Mouse (Mus musculus) stomach, embryonic 15.5 days (tissue): ENCODE results near the gene Frg2f1. TPM values are rescaled to one million over a fixed set of nuclear protein-coding genes. Genes with fewer than 3 reads are reported as not detected.

Experiments
- ATAC-seq: fragments of 200-750 bp; cut with Nextera tagmentation; 2 replicates; pipeline ENCODE4 v1.8.0; 2017; ENCODE audit warnings: low read depth, moderate number of reproducible peaks, moderate TSS enrichment; ENCODE audit not compliant: insufficient read depth, low FRiP score
- H3K27ac ChIP-seq: fragments of 300-500 bp; sonication (generic); 2 replicates; pipeline ENCODE4 v1.5.1; 2015; ENCODE audit warnings: mild to moderate bottlenecking, inconsistent platforms
- H3K27me3 ChIP-seq: fragments of 300-500 bp; sonication (generic); replicated peaks from 2 replicates; pipeline ENCODE4 v1.6.1; 2015; ENCODE audit warnings: inconsistent platforms
- H3K36me3 ChIP-seq: fragments of 300-500 bp; sonication (generic); 2 replicates; pipeline ENCODE4 v1.6.1; 2015; ENCODE audit warnings: inconsistent platforms
- H3K4me1 ChIP-seq: fragments of 300-500 bp; sonication (generic); 2 replicates; pipeline ENCODE4 v1.6.1; 2015; ENCODE audit warnings: inconsistent platforms
- H3K4me2 ChIP-seq: fragments of 300-500 bp; sonication (generic); 2 replicates; pipeline ENCODE4 v1.6.1; 2015; ENCODE audit warnings: mild to moderate bottlenecking, inconsistent platforms
- H3K4me3 ChIP-seq: fragments of 300-500 bp; sonication (generic); replicated peaks from 2 replicates; pipeline ENCODE4 v1.5.1; 2015; ENCODE audit warnings: inconsistent platforms
- H3K9ac ChIP-seq: fragments of 300-500 bp; sonication (generic); 2 replicates; pipeline ENCODE4 v1.6.1; 2015; ENCODE audit warnings: inconsistent platforms
- H3K9me3 ChIP-seq: fragments of 300-500 bp; sonication (generic); 2 replicates; pipeline ENCODE4 v1.6.1; 2016; ENCODE audit warnings: inconsistent platforms
- whole genome bisulfite sequencing: fragments of 180-500 bp; shearing (Covaris S2); methylation state at CpG from one replicate; pipeline ENCODE4 v1.1.7; 2015; 5-methylcytosine and 5-hydroxymethylcytosine counted together
- polyA plus RNA-seq: library from polyadenylated mRNA; unstranded; fragments of >200 nt; fragmentation: Nextera tagmentation; extraction: Ambion mirVana; gene quantifications from 2 replicates; pipeline ENCODE4 v1.2.1, GENCODE M21; 2015

Gene Frg2f1
- 2.9 and 3.2 TPM in 2 replicates for polyA plus RNA-seq

GRCm38 (mm10) chr4:119539031-119539824 is at the start of gene Frg2f1:
TSS of gene Frg2f1 (minus strand) at chr4:119539529.
- peak within 1 kb of the TSS; percentile 89 for H3K4me3 ChIP-seq
- WGBS = under 1% methylated on average over 74 of the region's 85 CpGs
- peak within 1 kb of the TSS; percentile 94 for H3K27ac ChIP-seq
- peaks cover 4% of the 10 kb centered on the region; the same call in 1 of the 2 replicates for H3K4me1 ChIP-seq
- peak within 1 kb of the TSS; percentile 77 for H3K4me2 ChIP-seq
- H3K9ac ChIP-seq = peak within 1 kb of the TSS; percentile 89
- H3K9me3 ChIP-seq = no peaks in the 10 kb centered on the region
- H3K36me3 ChIP-seq = no peaks in the 10 kb centered on the region
- peak; percentile 95 for ATAC-seq
- no peaks in the 10 kb centered on the region for H3K27me3 ChIP-seq

GRCm38 (mm10) chr4:119588037-119588436 is 48.7 kb upstream of the Frg2f1 start:
- Histone ChIP-seq H3K9ac (no peak overlapping the region), H3K27ac (no peak overlapping the region), H3K4me3 (no peak overlapping the region), H3K4me2 (no peak overlapping the region), H3K36me3 (peaks cover 3% of the 10 kb centered on the region; the same call in 1 of the 2 replicates), H3K9me3 (no peaks in the 10 kb centered on the region), H3K27me3 (no peaks in the 10 kb centered on the region), H3K4me1 (no peaks in the 10 kb centered on the region)
- 95% methylated on average over 2 of the region's 2 CpGs for WGBS
- no peak for ATAC-seq

GRCm38 (mm10) chr4:119575459-119575858 is 36.1 kb upstream of the Frg2f1 start:
- ATAC-seq = no peak
- Histone ChIP-seq H3K9me3 (no peaks in the 10 kb centered on the region), H3K27me3 (no peaks in the 10 kb centered on the region), H3K27ac (no peak overlapping the region), H3K4me1 (no peaks in the 10 kb centered on the region), H3K4me3 (no peak overlapping the region), H3K4me2 (no peak overlapping the region), H3K9ac (no peak overlapping the region), H3K36me3 (0 out of 2 replicates have a peak, but pooled peaks cover 5% of the 10 kb centered on the region)
- WGBS = 76% methylated on average over 3 of the region's 3 CpGs

- H3K27me3 ChIP-seq = no peaks in the 10 kb centered on the region
- no peak overlapping the region for H3K4me3 ChIP-seq
- WGBS = 63% methylated on average over 2 of the region's 2 CpGs
- H3K9ac ChIP-seq = no peak overlapping the region
- no peak overlapping the region for H3K27ac ChIP-seq
- ATAC-seq = no peak
- 0 out of 2 replicates have a peak, but pooled peaks cover 5% of the 10 kb centered on the region for H3K36me3 ChIP-seq
- no peak overlapping the region for H3K4me2 ChIP-seq
- no peaks in the 10 kb centered on the region for H3K4me1 ChIP-seq
- H3K9me3 ChIP-seq = no peaks in the 10 kb centered on the region
Measured at GRCm38 (mm10) chr4:119574504-119574903, 35.2 kb upstream of the Frg2f1 start.

- no peaks in the 10 kb centered on the region for H3K9me3 ChIP-seq
- H3K27me3 ChIP-seq = no peaks in the 10 kb centered on the region
- no peak overlapping the region for H3K27ac ChIP-seq
- no peaks in the 10 kb centered on the region for H3K36me3 ChIP-seq
- H3K4me3 ChIP-seq = no peak overlapping the region
- 92% methylated on average over 3 of the region's 3 CpGs for WGBS
- no peak overlapping the region for H3K4me2 ChIP-seq
- ATAC-seq = no peak
- no peaks in the 10 kb centered on the region for H3K4me1 ChIP-seq
- no peak overlapping the region for H3K9ac ChIP-seq
Measured at GRCm38 (mm10) chr4:119572682-119573081, 33.4 kb upstream of the Frg2f1 start.

GRCm38 (mm10) chr4:119566322-119566835 is 27.1 kb upstream of the Frg2f1 start:
- Histone ChIP-seq H3K9me3 (no peaks in the 10 kb centered on the region), H3K4me2 (no peak overlapping the region), H3K4me3 (no peak overlapping the region), H3K27me3 (no peaks in the 10 kb centered on the region), H3K36me3 (peaks cover 7% of the 10 kb centered on the region), H3K27ac (no peak overlapping the region), H3K4me1 (no peaks in the 10 kb centered on the region), H3K9ac (no peak overlapping the region)
- no peak for ATAC-seq
- WGBS = 60% methylated on average over 4 of the region's 4 CpGs

GRCm38 (mm10) chr4:119563136-119563535 is 23.8 kb upstream of the Frg2f1 start:
- no peak overlapping the region for H3K4me3 ChIP-seq

GRCm38 (mm10) chr4:119555466-119555865 is 16.1 kb upstream of the Frg2f1 start:
- Histone ChIP-seq H3K9me3 (no peaks in the 10 kb centered on the region), H3K9ac (no peak overlapping the region), H3K36me3 (no peaks in the 10 kb centered on the region), H3K4me3 (no peak overlapping the region), H3K27me3 (no peaks in the 10 kb centered on the region), H3K27ac (no peak overlapping the region), H3K4me1 (no peaks in the 10 kb centered on the region), H3K4me2 (no peak overlapping the region)
- WGBS = 79% methylated on average over 2 of the region's 2 CpGs
- no peak for ATAC-seq

More at GRCm38 (mm10) chr4:119563136-119563535, 23.8 kb upstream of the Frg2f1 start:
- Histone ChIP-seq H3K9ac (no peak overlapping the region), H3K27me3 (no peaks in the 10 kb centered on the region), H3K27ac (no peak overlapping the region), H3K4me1 (no peaks in the 10 kb centered on the region), H3K4me2 (no peak overlapping the region), H3K36me3 (peaks cover 7% of the 10 kb centered on the region), H3K9me3 (no peaks in the 10 kb centered on the region)
- no peak for ATAC-seq

GRCm38 (mm10) chr4:119550864-119551263 is 11.5 kb upstream of the Frg2f1 start:
- H3K27me3 ChIP-seq = no peaks in the 10 kb centered on the region
- H3K36me3 ChIP-seq = no peaks in the 10 kb centered on the region
- no peaks in the 10 kb centered on the region for H3K4me1 ChIP-seq
- H3K4me3 ChIP-seq = no peak overlapping the region
- no peak overlapping the region for H3K4me2 ChIP-seq
- WGBS = 69% methylated on average over 1 of the region's 1 CpGs
- no peaks in the 10 kb centered on the region for H3K9me3 ChIP-seq
- ATAC-seq = no peak
- H3K27ac ChIP-seq = no peak overlapping the region
- H3K9ac ChIP-seq = no peak overlapping the region

- no peaks in the 10 kb centered on the region for H3K36me3 ChIP-seq
- no peaks in the 10 kb centered on the region for H3K9me3 ChIP-seq
- peak overlapping the region; percentile 77 for H3K4me2 ChIP-seq
- no peaks in the 10 kb centered on the region for H3K27me3 ChIP-seq
- H3K4me1 ChIP-seq = peaks cover 4% of the 10 kb centered on the region; the same call in 1 of the 2 replicates
- peak overlapping the region; percentile 89 for H3K4me3 ChIP-seq
- no peak for ATAC-seq
- WGBS = 5% methylated on average over 10 of the region's 10 CpGs
- peak overlapping the region; percentile 89; the same call in 1 of the 2 replicates for H3K9ac ChIP-seq
- peak overlapping the region; percentile 94; the same call in 1 of the 2 replicates for H3K27ac ChIP-seq
Measured at GRCm38 (mm10) chr4:119540533-119540890, 1.2 kb upstream of the Frg2f1 start.

- WGBS = under 1% methylated on average over 29 of the region's 76 CpGs
- H3K9ac ChIP-seq = peak overlapping the region; percentile 89
- peak; percentile 70 for ATAC-seq
- H3K4me2 ChIP-seq = peak overlapping the region; percentile 77
- H3K9me3 ChIP-seq = no peaks in the 10 kb centered on the region
- H3K4me1 ChIP-seq = peaks cover 4% of the 10 kb centered on the region; the same call in 1 of the 2 replicates
- peak overlapping the region; percentile 94 for H3K27ac ChIP-seq
- H3K36me3 ChIP-seq = no peaks in the 10 kb centered on the region
- H3K27me3 ChIP-seq = no peaks in the 10 kb centered on the region
- H3K4me3 ChIP-seq = peak overlapping the region; percentile 89
Measured at GRCm38 (mm10) chr4:119539836-119540532, 655 bp upstream of the Frg2f1 start.

- no peak overlapping the region for H3K4me2 ChIP-seq
- H3K27ac ChIP-seq = no peak overlapping the region
- H3K4me3 ChIP-seq = no peak overlapping the region
- H3K9ac ChIP-seq = no peak overlapping the region
- no peaks in the 10 kb centered on the region for H3K36me3 ChIP-seq
- no peak for ATAC-seq
- WGBS = 82% methylated on average over 4 of the region's 4 CpGs
- H3K9me3 ChIP-seq = no peaks in the 10 kb centered on the region
- peaks cover 4% of the 10 kb centered on the region; the same call in 1 of the 2 replicates for H3K4me1 ChIP-seq
- no peaks in the 10 kb centered on the region for H3K27me3 ChIP-seq
Measured at GRCm38 (mm10) chr4:119537436-119537835, 1.9 kb downstream of the Frg2f1 start.
